Mouse (Mus musculus) c-Kit-negative CD71-positive TER-119-positive erythroid progenitor cells, embryonic 14.5 days (primary cell): ENCODE measurements at regions not wholly inside any gene's neighbourhood (a gene's known extent, or its start where the extent isn't known, plus 50 kb on each side); places are given as distances from the start of the nearest gene placed in this dataset.

ENCODE experiments used
- DNase-seq: peaks from one replicate; pipeline ENCODE4 v3.0.0-alpha.2; 2013; ENCODE audit warnings: low read depth, low spot score

- no peak for DNase-seq
Observed at GRCm38 (mm10) chr19:15851622-15852021, 95.5 kb downstream of the Psat1 start.

GRCm38 (mm10) chr19:15850722-15851121 lies 96.4 kb downstream of the Psat1 start:
- DNase-seq: no peak

GRCm38 (mm10) chr19:15849235-15849634 lies 97.9 kb downstream of the Psat1 start:
- no peak for DNase-seq

GRCm38 (mm10) chr19:15838327-15838726 lies 108.8 kb downstream of the Psat1 start:
- DNase-seq: no peak

- no peak for DNase-seq
Observed at GRCm38 (mm10) chr19:15837715-15838175, 109.4 kb downstream of the Psat1 start.

- DNase-seq: no peak
Observed at GRCm38 (mm10) chr19:15836956-15837714, 110.0 kb downstream of the Psat1 start.

- DNase-seq: no peak
Observed at GRCm38 (mm10) chr19:15836201-15836955, 110.8 kb downstream of the Psat1 start.

- DNase-seq: no peak
Observed at GRCm38 (mm10) chr19:15830385-15830784, 116.8 kb downstream of the Psat1 start.

GRCm38 (mm10) chr19:15829158-15829557 lies 118.0 kb downstream of the Psat1 start:
- DNase-seq: no peak

GRCm38 (mm10) chr19:15827990-15828705 lies 119.0 kb downstream of the Psat1 start:
- DNase-seq: no peak

- DNase-seq: no peak
Observed at GRCm38 (mm10) chr19:15827120-15827989, 119.8 kb downstream of the Psat1 start.

- no peak for DNase-seq
Observed at GRCm38 (mm10) chr19:15823688-15824371, 123.3 kb downstream of the Psat1 start.

GRCm38 (mm10) chr19:15820020-15820419 lies 127.1 kb downstream of the Psat1 start:
- no peak for DNase-seq

- DNase-seq: no peak
Observed at GRCm38 (mm10) chr19:15815166-15815565, 132.0 kb downstream of the Psat1 start.

GRCm38 (mm10) chr19:15809008-15809407 lies 138.1 kb downstream of the Psat1 start:
- no peak for DNase-seq

- no peak for DNase-seq
Observed at GRCm38 (mm10) chr19:15807681-15808080, 139.5 kb downstream of the Psat1 start.

GRCm38 (mm10) chr19:15803131-15803889 lies 143.8 kb downstream of the Psat1 start:
- DNase-seq: no peak

- DNase-seq: no peak
Observed at GRCm38 (mm10) chr19:15802641-15803040, 144.5 kb downstream of the Psat1 start.

- DNase-seq: no peak
Observed at GRCm38 (mm10) chr19:15801811-15802486, 145.2 kb downstream of the Psat1 start.
